Mouse (Mus musculus) G1E-ER4 (cell line): ENCODE results near the gene Map3k13. TPM values are rescaled to one million over a fixed set of nuclear protein-coding genes. Genes with fewer than 3 reads are reported as not detected.

Experiments
- GATA1 ChIP-seq: IDR thresholded peaks from one replicate; pipeline ENCODE4 v1.8.0; 2012; ENCODE audit warnings: low read length, inconsistent platforms
- polyA plus RNA-seq: library from polyadenylated mRNA; stranded (reverse); fragments of >175 nt; gene quantifications from 2 replicates; pipeline ENCODE4 v1.2.3, GENCODE M21; 2012

The Map3k13 gene
- polyA plus RNA-seq, 1 experiment, result 0.03 TPM

DNA sequence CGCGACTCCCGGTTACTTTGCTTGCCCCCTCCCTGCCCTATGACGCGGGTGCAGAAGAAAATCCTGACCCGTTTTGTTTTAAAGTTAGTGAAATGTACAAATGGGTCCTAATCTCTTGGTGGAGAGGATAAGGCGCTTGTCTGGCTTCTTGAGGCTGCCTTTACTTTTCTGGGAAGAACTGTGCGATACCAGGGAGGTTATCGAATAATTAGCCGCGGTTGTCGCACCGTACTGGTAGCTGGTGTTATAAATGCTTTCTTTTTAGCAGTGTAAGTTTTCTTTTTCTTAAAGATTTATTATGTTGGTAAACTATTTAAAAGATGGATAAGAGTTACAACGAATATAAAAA, 525 bp downstream of the Map3k13 start:
- no peak for TF ChIP-seq GATA1

DNA sequence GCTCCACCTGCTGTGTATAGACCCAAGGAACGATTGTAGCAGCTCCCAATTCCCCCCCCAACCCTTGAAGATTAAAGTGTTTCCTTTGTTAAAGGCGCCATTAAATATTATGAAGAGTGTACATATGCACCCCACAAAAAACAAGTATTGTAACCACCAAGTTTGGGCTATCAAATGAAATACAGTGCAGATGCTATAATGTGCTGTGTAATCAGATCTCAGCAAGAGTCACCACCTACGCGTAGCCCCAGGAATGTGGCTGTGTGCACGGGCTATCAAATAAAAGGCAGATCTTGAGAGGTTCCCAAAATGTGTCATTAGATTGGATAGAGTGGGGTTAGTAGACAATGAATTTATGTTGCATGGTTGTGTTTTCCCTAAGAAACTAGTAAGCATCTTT, 925 bp downstream of the Map3k13 start:
- TF ChIP-seq GATA1, result no peak

DNA sequence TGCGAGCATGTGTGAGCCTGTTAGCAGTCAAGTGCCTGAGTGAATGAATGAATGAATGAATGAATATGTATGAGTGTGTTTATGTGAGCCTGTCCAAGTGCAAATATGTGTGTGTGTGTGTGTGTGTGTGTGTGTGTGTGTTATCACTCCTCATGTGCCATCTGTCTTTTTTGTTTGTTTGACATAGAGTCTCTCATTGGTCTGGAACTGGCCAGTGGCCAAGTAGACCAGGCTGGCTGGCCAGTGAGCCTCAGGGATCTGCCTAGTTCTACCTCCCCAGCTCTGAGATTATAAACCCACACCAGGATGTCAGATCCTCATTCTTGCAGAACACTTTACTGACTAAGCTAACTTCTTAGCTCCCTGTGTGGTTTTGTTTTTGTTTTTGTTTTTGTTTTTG, 10.1 kb downstream of the Map3k13 start:
- no peak for TF ChIP-seq GATA1

DNA sequence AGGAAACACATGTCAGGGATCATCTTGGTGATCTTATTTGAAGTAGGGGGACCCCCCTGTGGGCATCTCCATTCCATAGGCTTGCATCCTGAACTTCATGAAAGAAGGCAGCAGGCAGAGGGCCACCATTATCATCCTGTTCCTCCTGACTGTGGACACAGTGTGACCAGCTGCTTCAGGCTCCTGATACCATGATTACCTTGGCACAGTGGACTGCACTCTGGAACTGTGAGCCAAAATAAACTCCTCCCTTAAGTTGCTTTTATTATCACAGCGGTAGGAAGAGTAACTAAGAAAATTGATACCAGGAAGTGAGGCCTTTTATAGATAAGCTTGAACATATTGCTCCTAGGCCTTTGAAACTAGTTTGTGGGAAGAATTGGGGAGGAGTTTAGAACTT, 12.7 kb downstream of the Map3k13 start:
- no peak for TF ChIP-seq GATA1

DNA sequence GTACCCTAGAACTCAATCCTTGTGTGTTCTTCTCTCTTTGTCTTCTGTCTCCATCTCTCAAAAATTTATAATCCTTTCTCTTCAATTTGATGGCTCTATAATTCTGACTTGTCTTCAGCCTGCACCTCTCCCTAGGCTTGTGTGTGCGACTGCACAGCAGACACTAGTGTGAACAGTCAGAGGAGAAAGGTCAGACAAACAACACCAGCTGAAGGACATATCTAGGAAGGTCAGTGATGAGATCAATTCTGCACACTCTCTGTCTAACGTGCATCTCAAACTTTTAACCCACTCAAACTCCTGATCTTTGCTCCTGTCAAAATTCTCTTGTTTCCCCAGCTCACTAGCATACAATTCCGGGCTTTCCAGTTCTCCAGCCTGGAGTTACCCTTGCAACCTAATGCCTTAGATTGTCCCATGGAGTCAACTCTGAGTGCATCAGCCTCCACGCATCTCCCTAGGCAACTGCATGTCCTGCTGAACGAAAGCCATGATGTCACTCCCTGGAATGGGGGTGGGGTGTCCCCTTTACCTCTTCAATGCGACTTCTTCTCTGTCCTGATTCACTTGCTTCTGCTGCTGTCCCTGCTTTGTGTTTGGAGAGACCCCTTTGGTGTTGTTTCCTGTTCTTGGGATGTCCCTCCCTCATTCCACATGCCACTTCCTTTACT, 19.2 kb downstream of the Map3k13 start:
- no peak for TF ChIP-seq GATA1

DNA sequence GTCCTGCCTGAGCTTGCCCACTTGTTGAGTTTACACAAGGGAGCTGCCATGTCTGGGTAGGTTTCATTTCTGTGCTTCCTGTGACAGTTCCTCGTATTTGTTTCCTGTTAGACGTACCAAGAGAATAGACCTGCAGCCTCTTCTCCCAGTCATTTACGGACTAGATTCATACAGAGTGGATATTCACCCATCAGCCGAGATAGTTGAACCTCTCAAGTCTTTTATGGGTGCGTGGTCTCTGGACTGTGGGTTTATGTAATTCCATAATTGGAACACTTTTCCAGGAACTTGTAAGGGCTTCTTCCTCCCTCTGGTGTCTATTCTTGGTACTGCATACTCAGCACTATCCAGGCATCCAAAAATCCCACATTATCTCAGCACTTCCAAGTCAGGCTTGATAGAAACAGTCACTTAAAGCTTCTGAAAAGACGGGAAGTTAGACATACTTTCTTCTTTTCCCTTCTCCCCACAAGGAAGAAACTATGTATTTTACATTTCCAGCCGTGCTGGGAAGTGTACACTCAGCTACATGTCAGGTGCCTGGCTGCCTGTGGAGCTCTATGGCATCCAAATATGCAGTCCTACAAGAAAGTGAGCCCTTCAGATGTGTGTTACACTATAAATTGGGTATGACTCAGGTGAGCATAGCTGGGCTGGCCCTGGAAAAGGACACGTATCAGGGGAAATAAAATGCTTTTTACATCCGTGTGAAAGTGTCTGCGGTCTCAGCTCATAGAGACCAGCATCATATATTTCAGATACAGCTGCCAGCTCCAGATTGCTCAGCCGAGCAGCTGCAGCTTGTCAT, 20.9 kb downstream of the Map3k13 start:
- no peak for TF ChIP-seq GATA1

DNA sequence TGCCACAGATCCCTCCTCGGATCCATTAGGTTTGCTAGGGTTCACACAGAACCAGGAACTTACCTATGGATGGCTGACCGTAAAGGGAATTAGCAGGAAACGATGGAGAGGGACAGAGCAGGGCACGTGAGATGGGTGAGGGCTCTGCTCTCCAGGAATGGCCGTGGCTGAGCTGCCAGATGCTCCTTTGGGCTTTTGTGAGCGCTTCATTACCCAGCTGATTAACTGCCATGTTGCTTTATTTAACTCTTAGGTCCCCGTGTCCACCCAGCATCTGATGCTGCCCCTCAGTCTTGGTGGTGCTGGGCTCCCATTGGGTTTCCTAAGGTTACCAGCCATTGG, 21.5 kb downstream of the Map3k13 start:
- no peak for TF ChIP-seq GATA1

DNA sequence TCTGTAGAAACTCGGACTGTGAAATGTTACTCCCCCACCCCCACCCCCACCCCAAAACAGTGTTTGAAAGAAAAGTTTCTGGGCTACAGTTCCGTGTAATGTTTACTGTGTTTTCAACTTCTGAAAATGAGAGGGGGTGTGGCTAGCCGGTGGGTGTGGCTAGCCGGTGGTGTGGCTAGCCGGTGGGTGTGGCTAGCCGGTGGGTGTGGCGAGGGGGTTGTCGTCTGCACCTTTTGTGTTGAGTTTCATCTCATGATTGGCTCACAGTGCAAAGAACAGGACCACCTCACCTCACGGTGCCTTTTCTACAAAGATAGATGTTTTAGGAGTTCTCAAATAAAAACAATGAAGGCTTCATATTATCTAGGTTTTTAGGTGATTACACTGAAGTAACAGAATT, 24.0 kb downstream of the Map3k13 start:
- no peak for TF ChIP-seq GATA1

DNA sequence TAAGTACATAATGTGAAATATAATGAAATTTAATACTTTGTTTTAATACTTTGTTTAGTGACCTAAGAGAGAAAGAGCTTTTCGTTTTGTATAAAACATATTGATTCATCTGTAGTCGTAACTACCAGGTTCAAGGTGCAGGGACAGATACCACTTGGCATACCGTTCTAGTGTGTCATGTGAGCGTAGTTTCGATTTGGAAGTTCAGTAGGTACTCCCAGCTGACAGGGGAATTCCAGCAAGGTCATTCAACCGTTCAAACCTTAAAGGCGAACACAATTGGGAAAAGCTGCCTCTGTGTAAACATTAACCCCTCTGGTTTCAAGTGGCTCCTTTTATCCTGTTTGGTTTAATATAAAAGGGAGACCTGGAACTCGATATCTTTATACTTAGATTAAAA, 24.5 kb downstream of the Map3k13 start:
- no peak for TF ChIP-seq GATA1

DNA sequence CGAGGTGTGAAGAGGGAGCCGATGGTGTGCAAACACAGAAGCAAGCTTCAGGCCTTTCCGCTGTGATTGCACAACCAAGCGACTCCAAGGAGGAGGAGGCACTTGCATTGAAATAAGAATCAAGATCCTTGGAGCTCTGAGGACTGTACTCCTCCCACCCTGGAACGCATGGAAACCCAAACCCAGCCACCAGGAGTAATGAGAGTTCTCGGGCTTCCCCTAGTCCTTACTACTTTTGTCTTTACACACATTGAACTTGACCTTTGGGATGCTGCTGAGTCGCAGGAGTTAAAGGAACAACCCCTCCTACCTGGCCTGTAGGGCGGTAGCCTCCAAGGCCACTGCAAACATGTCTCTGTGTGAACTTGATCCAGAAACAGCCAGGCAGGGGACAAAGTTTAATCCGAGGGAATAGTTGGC, 31.5 kb downstream of the Map3k13 start:
- no peak for TF ChIP-seq GATA1

DNA sequence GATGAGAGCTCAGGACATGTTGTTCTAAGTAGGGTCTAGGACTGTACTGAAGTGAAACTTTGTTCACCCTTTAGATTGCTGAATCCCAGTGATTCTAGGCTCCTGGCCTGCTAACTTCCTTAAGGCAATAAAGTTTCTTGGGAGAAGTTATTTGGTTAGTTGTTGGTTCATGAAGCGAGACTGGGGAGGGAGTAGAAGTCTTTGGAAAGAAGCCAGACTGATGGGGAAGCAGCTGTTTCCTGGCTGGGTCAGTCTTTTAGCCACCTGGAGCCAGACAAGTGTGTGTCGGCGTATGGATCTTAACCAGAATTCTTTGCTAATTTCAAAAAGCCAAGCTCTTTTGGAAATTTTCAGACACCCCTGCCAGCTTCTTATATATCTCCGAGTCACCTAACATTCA, 33.0 kb downstream of the Map3k13 start:
- TF ChIP-seq GATA1, result no peak

DNA sequence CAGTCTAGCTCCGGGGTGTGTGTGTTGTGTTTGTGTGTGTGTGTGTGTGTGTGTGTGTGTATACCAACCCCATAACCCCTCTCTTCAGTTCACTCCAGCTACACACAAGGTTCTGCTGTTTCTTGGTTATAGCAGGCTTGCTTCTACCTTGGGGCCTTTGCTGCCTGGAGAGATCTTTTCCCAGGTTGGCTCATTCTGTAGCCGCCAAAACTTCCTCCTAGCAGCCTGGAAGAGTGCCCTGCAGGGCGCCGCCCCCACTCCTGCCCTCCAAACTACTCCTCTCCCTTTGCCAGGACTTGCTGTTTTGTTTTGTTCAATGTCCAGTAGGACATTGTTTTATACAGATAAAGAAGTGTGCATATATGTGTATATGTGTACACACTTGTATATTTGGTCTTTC, 33.4 kb downstream of the Map3k13 start:
- no peak for TF ChIP-seq GATA1

DNA sequence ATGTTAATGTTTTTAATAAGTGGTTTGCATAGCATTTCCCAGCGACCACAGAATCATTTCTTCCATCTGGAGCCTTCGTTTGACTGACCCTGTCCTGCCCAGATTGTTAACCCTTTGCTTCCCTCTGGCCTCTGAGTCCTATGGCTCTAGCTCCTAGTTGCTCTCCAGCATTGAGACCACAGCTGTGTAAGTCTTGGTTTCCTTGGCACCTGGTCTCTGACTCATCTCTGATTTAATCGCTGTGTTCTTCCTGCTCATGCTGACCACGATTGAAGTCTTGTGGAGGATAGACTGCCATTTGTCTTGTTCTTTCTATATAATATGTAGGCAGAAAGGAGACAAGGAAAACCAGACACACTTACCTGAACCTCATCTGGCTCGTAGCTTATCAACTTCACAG, 35.6 kb downstream of the Map3k13 start:
- TF ChIP-seq GATA1, result no peak

DNA sequence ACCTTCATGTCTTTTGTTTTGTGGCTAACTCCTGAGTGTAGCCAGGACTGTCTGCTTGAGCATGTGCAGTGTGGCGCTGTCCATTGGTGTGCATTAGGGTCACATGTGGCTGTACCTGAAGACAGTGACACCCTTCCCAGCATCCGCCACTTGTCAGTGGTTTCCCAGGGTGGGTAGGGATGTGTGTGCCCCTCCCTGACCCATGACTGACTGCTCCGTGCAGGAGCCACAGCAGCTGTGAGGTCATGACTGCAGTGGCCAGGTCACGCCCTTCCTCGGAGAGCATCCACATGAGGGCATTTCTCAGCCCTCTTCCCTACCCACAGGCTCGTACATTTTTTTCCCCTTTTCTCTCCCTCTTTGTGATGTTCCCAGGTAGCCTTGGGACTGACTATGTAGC, 36.6 kb downstream of the Map3k13 start:
- TF ChIP-seq GATA1, result no peak

DNA sequence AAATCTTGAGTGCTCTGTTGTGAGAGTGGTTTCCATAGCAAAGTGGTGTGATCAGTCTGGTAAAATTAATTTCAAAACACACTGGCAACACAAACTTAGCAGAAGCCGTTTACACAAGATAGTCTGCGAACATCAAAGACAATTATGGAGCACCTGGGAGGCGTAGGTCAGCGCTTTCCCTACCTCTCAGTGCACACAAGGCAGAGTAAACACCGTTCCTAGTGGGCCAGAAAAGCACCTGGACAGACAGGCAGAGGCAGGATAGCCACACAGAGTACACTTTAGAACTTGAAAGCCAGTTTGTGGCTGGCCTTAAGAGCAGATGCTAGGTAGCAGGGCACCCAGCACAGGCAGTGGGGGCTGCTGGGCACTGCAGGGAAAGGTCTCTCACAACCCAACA, 37.6 kb downstream of the Map3k13 start:
- TF ChIP-seq GATA1, result no peak

DNA sequence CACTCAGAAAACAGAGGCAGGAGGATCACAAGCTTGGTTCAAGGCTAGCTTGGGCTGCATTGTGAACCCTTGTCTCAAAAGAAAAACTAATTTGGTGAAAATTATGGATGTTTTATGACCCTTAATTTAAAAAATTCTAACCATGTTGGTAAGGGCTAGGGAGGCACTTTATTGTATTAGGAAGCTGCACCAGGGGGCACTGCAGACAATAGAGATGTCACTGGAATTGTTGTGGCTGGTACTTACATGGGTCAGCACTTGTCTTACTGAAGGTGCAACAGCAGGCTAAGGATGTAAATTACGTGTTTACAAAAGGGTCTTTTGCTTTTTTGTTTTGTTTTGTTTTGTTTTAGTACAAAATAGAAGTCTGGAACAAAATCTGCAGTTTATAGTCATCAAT, 39.3 kb downstream of the Map3k13 start:
- no peak for TF ChIP-seq GATA1

DNA sequence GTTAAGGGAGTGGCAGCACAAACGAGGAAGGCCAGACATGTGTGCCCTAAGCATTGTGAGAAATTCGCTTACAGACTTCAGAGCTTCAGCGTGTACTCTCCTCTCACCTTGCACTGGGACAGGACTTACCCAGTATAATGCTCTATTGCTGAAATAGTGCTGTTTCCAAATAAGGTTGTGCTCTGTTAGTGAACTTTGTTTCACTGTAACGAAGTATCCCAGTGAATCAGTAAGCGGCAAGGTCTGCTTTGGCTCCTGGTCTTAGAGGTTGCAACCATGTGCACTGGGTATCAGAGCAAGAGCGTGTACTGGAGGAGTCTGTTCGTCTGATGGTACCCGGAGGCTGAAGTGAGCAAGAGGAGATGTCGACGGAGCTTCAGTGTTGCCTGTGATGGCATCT, 39.8 kb downstream of the Map3k13 start:
- TF ChIP-seq GATA1, result no peak
